Mouse (Mus musculus) frontal cortex, postnatal 25 days (tissue): ENCODE results near the gene Ctsc.
"Not testable (repeated sequence)": the region's sequence is repeated elsewhere in the genome, so short reads cannot be mapped to it uniquely, and the experiment has no call there.

Experiments
- DNase-seq, 2 experiments: peaks; one replicate each; pipeline ENCODE4 v3.0.0; 2022; ENCODE audit warnings: low spot score in 2 of 2

The Ctsc gene

GRCm38 (mm10) chr7:88277858-88278627 is at the start of gene Ctsc:
Gene Ctsc (plus strand): TSS chr7:88278085.
- peak; percentile 28 to 44 for DNase-seq

- no peak for DNase-seq
These were observed 48.8 kb upstream of the Ctsc start for GRCm38 (mm10) chr7:88229051-88229450.

- DNase-seq, result no peak
These were observed 47.8 kb upstream of the Ctsc start for GRCm38 (mm10) chr7:88230121-88230520.

- DNase-seq, result no peak
These were observed 46.9 kb upstream of the Ctsc start for GRCm38 (mm10) chr7:88230756-88231522.

- DNase-seq, result no peak
These were observed 34.8 kb upstream of the Ctsc start for GRCm38 (mm10) chr7:88243059-88243458.

GRCm38 (mm10) chr7:88244462-88244861 is 33.4 kb upstream of the Ctsc start:
- no peak for DNase-seq

- DNase-seq, result not testable (repeated sequence)
These were observed 27.5 kb upstream of the Ctsc start for GRCm38 (mm10) chr7:88250380-88250779.

- no peak for DNase-seq
These were observed 26.4 kb upstream of the Ctsc start for GRCm38 (mm10) chr7:88251535-88251934.

GRCm38 (mm10) chr7:88252129-88252528 is 25.8 kb upstream of the Ctsc start:
- no peak for DNase-seq

GRCm38 (mm10) chr7:88254884-88255283 is 23.0 kb upstream of the Ctsc start:
- no peak for DNase-seq

GRCm38 (mm10) chr7:88259155-88259925 is 18.5 kb upstream of the Ctsc start:
- DNase-seq, result no peak

- DNase-seq, result no peak
These were observed 16.1 kb upstream of the Ctsc start for GRCm38 (mm10) chr7:88261799-88262198.

- no peak for DNase-seq
These were observed 13.0 kb upstream of the Ctsc start for GRCm38 (mm10) chr7:88264861-88265260.

- DNase-seq, result no peak
These were observed 8.0 kb upstream of the Ctsc start for GRCm38 (mm10) chr7:88269913-88270312.

- no peak for DNase-seq
These were observed 6.4 kb upstream of the Ctsc start for GRCm38 (mm10) chr7:88271531-88271930.

- no peak for DNase-seq
These were observed 745 bp upstream of the Ctsc start for GRCm38 (mm10) chr7:88276914-88277765.

GRCm38 (mm10) chr7:88278628-88279196 is 827 bp downstream of the Ctsc start:
- DNase-seq, result no peak

GRCm38 (mm10) chr7:88285276-88285675 is 7.4 kb downstream of the Ctsc start:
- no peak for DNase-seq

GRCm38 (mm10) chr7:88291036-88291435 is 13.2 kb downstream of the Ctsc start:
- DNase-seq, result no peak

- no peak for DNase-seq
These were observed 14.2 kb downstream of the Ctsc start for GRCm38 (mm10) chr7:88292044-88292443.

GRCm38 (mm10) chr7:88293907-88294306 is 16.0 kb downstream of the Ctsc start:
- no peak for DNase-seq
